In genomic region chr6:145829062-145829835, GRCm38 (mm10) we compare ENCODE assay signal across 2 mouse cellular contexts.
"Had no signal": no experiment of that assay in that cellular context is flagged by ENCODE, and none has a peak within 500 bp of the region (broad histone marks: within the 10 kb centered on the region; RNA-seq: fewer than 3 reads in every experiment).

No protein-coding gene starts in this region.

- H3K4me1 ChIP-seq: neural tube, embryonic 12.5 days had no signal

- H3K27me3 ChIP-seq: neural tube, embryonic 12.5 days had no signal

- H3K4me3 ChIP-seq: limb, embryonic 13.5 days; neural tube, embryonic 12.5 days had no signal

- H3K9ac ChIP-seq: limb, embryonic 13.5 days; neural tube, embryonic 12.5 days had no signal

- H3K4me2 ChIP-seq: limb, embryonic 13.5 days; neural tube, embryonic 12.5 days had no signal

- H3K27ac ChIP-seq: limb, embryonic 13.5 days; neural tube, embryonic 12.5 days had no signal

- H3K36me3 ChIP-seq: neural tube, embryonic 12.5 days had no signal
